Mouse (Mus musculus) heart, postnatal 36 days (tissue): ENCODE data around the gene Wdr74. TPM values are rescaled to one million over a fixed set of nuclear protein-coding genes. Genes with fewer than 3 reads are reported as not detected.
A peak's percentile ranks its signal among the peaks of the same experiment; 100 is the strongest.
"Not testable (repeated sequence)": the region's sequence is repeated elsewhere in the genome, so short reads cannot be mapped to it uniquely, and the experiment has no call there.

ENCODE experiments used
- DNase-seq, 2 experiments: peaks; one replicate each; pipeline ENCODE4 v3.0.0; 2021 to 2022
- intact Hi-C: fragments of 180-260 bp; cut with DNase I; formaldehyde crosslinking; loops from one replicate; pipeline ENCODE4 v1.15.1; 2025
- total RNA-seq, 2 experiments: library from RNA; stranded (reverse); gene quantifications; 2 replicates each; pipeline ENCODE4 v1.2.3; 2021

Wdr74 gene
- total RNA-seq, 2 experiments from 2014 or later = 22.0 to 22.4 TPM

- intact Hi-C loops = loop anchor here (5.0 kb wide), 1 partner anchor 391 kb away; no protein-coding TSS in a partner anchor
Observed at GRCm38 (mm10) chr19:8715868-8716766, 19.5 kb upstream of the Wdr74 start.

GRCm38 (mm10) chr19:8716767-8717475, 18.7 kb upstream of the Wdr74 start:
- intact Hi-C loops = loop anchor here (5.0 kb wide), 1 partner anchor 390 kb away; no protein-coding TSS in a partner anchor
- DNase-seq = no peak

More at GRCm38 (mm10) chr19:8715868-8716766, 19.5 kb upstream of the Wdr74 start:
- DNase-seq = no peak

DNA sequence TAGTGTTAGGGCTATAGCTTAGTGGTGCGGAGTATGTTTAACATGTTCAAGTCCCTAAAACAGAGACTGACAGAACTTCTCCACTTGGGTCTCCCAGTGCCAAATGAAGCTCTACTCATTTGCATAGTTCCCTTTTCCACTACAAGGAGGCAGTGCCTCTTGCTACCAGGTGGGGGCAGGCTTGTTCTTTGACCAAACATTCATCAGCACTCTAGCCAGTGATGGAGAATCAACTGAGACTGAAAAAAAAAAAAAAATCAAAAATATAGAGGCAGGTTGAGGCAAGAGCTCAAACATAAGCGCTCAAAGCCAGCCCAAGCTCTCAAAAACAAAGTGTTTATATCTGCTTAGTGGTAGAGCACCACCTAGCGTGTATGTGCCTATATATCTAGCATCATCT, 17.3 kb upstream of the Wdr74 start:
- peak; percentile 63 to 66 for DNase-seq
- intact Hi-C loops = loop anchor here (5.0 kb wide), 1 partner anchor 389 kb away; no protein-coding TSS in a partner anchor

DNA sequence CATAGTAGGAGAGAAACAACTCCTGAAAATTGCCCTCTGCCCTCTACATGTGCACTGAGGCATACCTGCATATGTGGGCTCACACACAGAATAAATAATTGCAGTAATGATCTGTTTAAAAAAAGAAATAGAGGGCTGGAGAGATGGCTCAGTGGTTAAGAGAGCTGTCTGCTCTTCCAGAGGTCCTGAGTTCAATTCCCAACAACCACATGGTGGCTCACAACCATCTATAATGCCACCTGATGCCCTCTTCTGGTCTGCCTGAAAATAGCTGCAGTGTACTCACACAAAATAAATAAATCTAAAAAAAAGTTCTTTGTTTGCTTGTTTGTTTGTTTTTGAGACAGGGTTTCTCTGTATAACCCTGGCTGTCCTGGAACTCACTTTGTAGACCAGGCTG, 16.6 kb upstream of the Wdr74 start:
- intact Hi-C loops = loop anchor here (5.0 kb wide), 1 partner anchor 388 kb away; no protein-coding TSS in a partner anchor
- DNase-seq = not testable (repeated sequence)

DNA sequence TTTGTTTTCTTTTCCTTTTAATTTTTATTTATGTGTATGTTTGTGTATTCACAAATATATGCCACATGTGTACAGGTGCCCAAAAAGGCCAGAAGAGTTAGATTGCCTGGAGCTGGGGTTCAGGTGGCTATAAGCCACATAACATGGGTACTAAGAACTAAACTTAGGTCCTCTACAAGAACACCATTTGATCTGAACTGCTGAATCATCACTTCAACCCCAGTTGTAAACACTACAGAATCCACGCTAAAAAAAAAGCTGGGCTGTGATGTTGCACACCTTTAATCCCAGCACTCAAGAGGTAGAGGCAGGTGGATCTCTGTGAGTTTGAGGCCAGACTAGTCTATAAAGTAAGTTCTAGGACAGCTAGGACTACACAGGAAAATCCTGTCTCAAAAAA, 14.2 kb upstream of the Wdr74 start:
- DNase-seq = no peak
- intact Hi-C loops = loop anchor here (5.0 kb wide), 1 partner anchor 101 kb away; the partner anchor contains the start of gene Hnrnpul2

GRCm38 (mm10) chr19:8722021-8722420, 13.6 kb upstream of the Wdr74 start:
- DNase-seq = no peak
- intact Hi-C loops = loop anchor here (5.0 kb wide), 1 partner anchor 100 kb away; the partner anchor contains the start of gene Hnrnpul2

DNA sequence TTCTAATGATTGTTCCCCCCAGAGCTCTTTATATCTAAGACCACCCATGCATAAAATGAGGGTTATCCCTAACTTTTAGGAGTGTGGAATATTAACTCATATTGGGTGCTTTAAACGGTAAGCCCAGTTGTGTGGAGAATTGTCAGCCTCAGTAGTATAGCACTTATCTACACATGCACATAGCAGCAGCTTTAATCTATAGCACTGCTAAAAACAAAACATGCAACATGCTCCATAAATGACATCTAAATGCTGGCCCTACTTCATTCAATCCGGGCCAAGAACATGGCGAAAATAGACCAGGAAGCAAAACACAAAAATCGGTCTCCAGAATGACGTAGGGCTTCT, 13.1 kb upstream of the Wdr74 start:
- intact Hi-C loops = loop anchor here (5.0 kb wide), 1 partner anchor 100 kb away; the partner anchor contains the start of gene Hnrnpul2
- DNase-seq = no peak

DNA sequence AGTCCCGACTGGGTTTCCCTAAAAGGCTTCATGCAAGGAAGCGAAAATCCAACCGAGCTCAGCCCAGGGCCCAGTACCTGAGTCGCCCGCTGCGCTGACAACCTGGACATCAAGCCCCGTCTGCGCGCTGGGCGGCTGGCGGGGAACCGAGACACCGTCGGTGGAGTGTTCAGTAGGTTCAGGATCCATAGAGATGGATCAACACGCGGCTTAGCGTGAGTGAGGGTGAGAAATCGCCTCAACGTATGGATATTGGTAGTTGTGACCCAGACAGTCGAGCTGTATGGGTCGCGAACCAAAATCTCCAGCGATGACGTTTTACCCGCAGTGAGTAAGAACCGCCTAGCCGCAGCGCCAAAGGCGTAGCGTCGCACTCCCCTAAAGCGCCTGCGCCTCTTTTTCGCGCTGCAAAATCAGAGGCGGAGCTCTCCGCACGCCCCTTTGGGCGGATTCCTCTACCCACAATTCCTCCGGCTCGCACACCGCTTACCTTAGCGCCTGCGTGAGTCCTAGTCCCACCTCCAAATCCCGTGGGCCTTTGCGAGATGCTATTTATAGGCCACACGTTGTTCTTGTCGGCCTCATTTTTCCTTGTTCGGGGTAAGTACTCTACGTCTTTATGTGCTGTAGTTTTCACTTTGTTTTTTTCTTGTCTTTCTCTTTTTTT, 12.6 kb upstream of the Wdr74 start, which contains the start of gene Slc3a2:
Gene Slc3a2, minus strand, starts transcription at position 463 of the 667 bp plus-strand sequence.
- intact Hi-C loops = loop anchor here (5.0 kb wide), 1 partner anchor 99 kb away; the partner anchor contains the start of gene Hnrnpul2
- DNase-seq = peak; percentile 94 to 95

- intact Hi-C loops = loop anchor here (5.0 kb wide), 1 partner anchor 99 kb away; the partner anchor contains the start of gene Hnrnpul2
Observed at GRCm38 (mm10) chr19:8723574-8724346, 11.9 kb upstream of the Wdr74 start.

DNA sequence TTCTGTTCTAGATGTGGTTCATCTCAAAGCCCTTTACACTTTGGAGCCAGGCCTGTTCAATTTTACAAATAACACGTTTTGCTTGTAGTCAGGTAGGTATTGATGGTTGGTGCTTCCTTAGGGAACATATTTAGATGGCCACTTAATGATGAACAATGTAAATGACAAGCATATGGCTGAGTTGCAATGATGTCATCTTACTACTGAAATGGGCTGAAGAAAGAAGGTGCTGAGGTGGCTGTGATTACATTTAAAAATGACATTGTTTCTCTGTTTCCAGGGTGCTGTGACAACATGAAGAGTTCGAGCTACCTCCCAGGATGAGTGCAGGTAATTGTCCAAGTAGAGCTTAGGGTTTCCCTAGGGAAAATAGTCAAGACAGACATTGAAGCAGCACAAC, 11.2 kb upstream of the Wdr74 start:
- intact Hi-C loops = loop anchor here (5.0 kb wide), 1 partner anchor 98 kb away; the partner anchor contains the start of gene Hnrnpul2
- no peak for DNase-seq

More at GRCm38 (mm10) chr19:8723574-8724346, 11.9 kb upstream of the Wdr74 start:
- no peak for DNase-seq

DNA sequence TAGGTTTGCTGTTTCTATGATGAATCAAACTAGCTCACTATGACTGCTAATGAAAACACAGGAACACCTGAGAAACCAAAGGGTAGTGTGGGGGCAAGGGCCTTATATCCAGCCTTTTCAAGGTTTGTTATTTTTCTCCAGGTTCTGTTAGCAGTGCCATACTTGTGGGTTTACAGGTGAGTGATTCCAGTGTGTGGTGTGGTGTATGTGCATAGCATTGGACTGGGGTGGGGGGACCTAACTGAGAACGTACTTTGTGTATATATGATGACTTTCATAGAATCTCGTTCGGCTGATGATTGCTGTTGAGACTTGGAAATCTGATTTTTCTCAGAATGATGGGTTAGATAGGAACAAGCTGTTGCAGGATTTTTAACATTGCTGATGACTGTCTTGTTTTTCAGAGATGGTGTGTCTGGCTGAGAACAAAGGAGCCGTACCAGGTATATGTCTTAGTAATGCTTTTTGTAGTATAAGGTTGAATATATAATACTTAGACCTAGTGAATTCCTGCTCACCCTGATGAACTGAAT, 10.5 kb upstream of the Wdr74 start:
- intact Hi-C loops = no loop called here
- no peak for DNase-seq

- no peak for DNase-seq
- intact Hi-C loops = no loop called here
Observed at GRCm38 (mm10) chr19:8726609-8727390, 8.8 kb upstream of the Wdr74 start.

DNA sequence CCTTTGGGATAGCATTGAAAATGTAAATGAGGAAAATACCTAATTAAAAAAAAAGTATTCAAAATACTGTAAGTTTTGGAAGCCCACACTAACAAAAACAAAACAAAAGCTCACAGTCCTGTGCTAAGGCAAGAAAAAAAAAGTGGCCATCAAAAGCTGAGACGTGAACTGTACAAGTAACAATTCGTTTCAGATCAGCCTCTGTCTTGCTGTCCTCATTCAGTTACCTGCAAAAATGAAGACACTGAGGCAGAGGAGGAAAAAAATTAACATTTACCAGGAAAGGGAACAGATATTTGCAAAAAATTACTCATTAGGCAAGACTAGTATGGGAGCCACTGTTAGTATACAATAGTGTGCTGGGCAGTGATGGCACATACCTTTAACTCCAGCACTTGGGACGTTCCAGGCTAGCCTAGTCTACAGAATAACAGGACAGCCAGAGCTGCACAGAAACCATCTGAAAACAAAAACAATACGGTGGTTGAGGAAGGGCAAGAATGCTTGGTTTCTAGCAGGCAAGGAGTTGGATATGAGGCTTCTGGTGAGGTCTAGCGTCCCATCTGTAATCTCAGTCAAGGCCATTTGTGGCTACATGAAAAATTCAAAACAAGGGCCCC, 8.0 kb upstream of the Wdr74 start:
- no peak for DNase-seq
- intact Hi-C loops = no loop called here

DNA sequence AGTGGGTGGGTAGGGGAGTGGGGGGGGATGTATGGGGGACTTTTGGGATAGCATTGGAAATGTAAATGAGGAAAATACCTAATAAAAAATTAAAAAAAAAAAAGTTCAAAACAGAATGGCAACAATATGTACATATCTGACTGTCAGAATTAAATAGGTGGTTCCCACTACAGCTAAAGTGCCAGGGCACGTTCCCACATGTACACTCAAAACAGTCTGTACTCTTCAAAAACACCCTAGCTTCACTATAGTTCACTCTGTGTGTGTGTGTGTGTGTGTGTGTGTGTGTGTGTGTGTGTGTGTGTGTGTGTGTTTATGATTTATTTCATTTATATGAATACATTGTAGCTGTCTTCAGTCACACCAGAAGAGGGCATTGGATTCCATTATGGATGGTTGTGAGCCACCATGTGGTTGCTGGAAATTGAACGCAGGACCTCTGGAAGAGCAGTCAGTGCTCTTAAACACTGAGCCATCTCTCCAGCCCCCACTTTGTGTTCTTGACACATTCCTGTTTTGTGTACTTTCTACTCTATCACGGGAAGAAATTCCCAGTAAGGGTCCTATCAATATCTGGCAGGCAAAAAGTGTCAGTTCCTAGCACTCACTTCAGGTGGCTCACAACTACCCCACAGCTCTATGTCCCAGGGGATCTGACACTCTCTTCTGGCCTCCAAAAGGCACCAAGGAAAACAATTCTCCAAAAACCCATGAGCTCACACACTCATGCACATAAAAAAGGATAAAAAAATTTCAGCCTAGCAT, 7.1 kb upstream of the Wdr74 start:
- intact Hi-C loops, DNase-seq: not testable (repeated sequence)

- no peak for DNase-seq
- intact Hi-C loops = no loop called here
Observed at GRCm38 (mm10) chr19:8734334-8734733, 1.3 kb upstream of the Wdr74 start.

- no peak for DNase-seq
- intact Hi-C loops = no loop called here
Observed at GRCm38 (mm10) chr19:8736160-8736467, 487 bp downstream of the Wdr74 start.

GRCm38 (mm10) chr19:8738911-8739310, 3.3 kb downstream of the Wdr74 start:
- intact Hi-C loops = no loop called here
- no peak for DNase-seq
